Mouse (Mus musculus) midbrain, postnatal 0 days (tissue): ENCODE measurements at regions not wholly inside any gene's neighbourhood (a gene's known extent, or its start where the extent isn't known, plus 50 kb on each side); places are given as distances from the start of the nearest gene placed in this dataset.

Experiments used
- ATAC-seq: fragments of 200-750 bp; cut with Nextera tagmentation; 2 replicates; pipeline ENCODE4 v1.8.0; 2017; ENCODE audit warnings: moderate number of reproducible peaks, mild to moderate bottlenecking, moderate TSS enrichment, moderate library complexity; ENCODE audit not compliant: low FRiP score
- DNase-seq: peaks from one replicate; pipeline ENCODE4 v3.0.0-alpha.2; 2015; ENCODE audit warnings: low spot score
- H3K27ac ChIP-seq: fragments of 300-500 bp; sonication (generic); 2 replicates; pipeline ENCODE4 v1.5.1; 2014; ENCODE audit warnings: low read depth, mild to moderate bottlenecking, low read length, mixed read lengths
- H3K27me3 ChIP-seq: fragments of 300-500 bp; sonication (generic); 2 replicates; pipeline ENCODE4 v1.6.1; 2014; ENCODE audit warnings: low read length, control low read depth, mixed read lengths; ENCODE audit not compliant: insufficient read depth
- H3K36me3 ChIP-seq: fragments of 300-500 bp; sonication (generic); 2 replicates; pipeline ENCODE4 v1.6.1; 2014; ENCODE audit warnings: low read length, control low read depth, mixed read lengths; ENCODE audit not compliant: insufficient read depth
- H3K4me1 ChIP-seq: fragments of 300-500 bp; sonication (generic); 2 replicates; pipeline ENCODE4 v1.6.1; 2014; ENCODE audit warnings: mild to moderate bottlenecking, control low read depth, antibody characterized with exemption, low read length, mixed read lengths; ENCODE audit not compliant: insufficient read depth
- H3K4me2 ChIP-seq: fragments of 300-500 bp; sonication (generic); 2 replicates; pipeline ENCODE4 v1.6.1; 2014; ENCODE audit warnings: low read depth, mild to moderate bottlenecking, low read length, mixed read lengths; ENCODE audit not compliant: poor library complexity, severe bottlenecking
- H3K4me3 ChIP-seq: fragments of 300-500 bp; sonication (generic); 2 replicates; pipeline ENCODE4 v1.5.1; 2014; ENCODE audit warnings: low read depth, mild to moderate bottlenecking, low read length, moderate library complexity
- H3K9ac ChIP-seq: fragments of 300-500 bp; sonication (generic); replicated peaks from 2 replicates; pipeline ENCODE4 v1.6.1; 2014; ENCODE audit warnings: mild to moderate bottlenecking, low read length, moderate library complexity, mixed read lengths; ENCODE audit not compliant: poor library complexity, severe bottlenecking
- H3K9me3 ChIP-seq: fragments of 300-500 bp; sonication (generic); 2 replicates; pipeline ENCODE4 v1.6.1; 2016; ENCODE audit warnings: low read length, control low read depth
- CTCF ChIP-seq: IDR thresholded peaks from 2 replicates; pipeline ENCODE4 v1.5.1; 2016; ENCODE audit warnings: antibody characterized with exemption, mild to moderate bottlenecking
- WGBS: fragments of 180-500 bp; shearing (Covaris S2); extraction: QIAGEN DNeasy Blood & Tissue Kit; methylation state at CpG from one replicate; pipeline ENCODE4 v1.1.7; 2014; 5-methylcytosine and 5-hydroxymethylcytosine counted together

GRCm38 (mm10) chr16:97234321-97234720, 63.8 kb upstream of the Dscam start:
- Histone ChIP-seq H3K4me2 (no peak overlapping the region), H3K9me3 (no peaks in the 10 kb centered on the region), H3K27me3 (no peaks in the 10 kb centered on the region), H3K9ac (no peak overlapping the region), H3K36me3 (no peaks in the 10 kb centered on the region), H3K4me3 (no peak overlapping the region), H3K4me1 (no peaks in the 10 kb centered on the region), H3K27ac (no peak overlapping the region)
- DNase-seq (no peak), ATAC-seq (no peak)
- WGBS, result 63% methylated on average over 3 of the region's 3 CpGs
- TF ChIP-seq CTCF, result no peak

GRCm38 (mm10) chr16:97239626-97240025, 69.1 kb upstream of the Dscam start:
- H3K4me3 ChIP-seq, result no peak overlapping the region
- H3K36me3 ChIP-seq, result no peaks in the 10 kb centered on the region
- no peak overlapping the region for H3K9ac ChIP-seq
- WGBS, result 85% methylated on average over 5 of the region's 5 CpGs
- no peak overlapping the region for H3K4me2 ChIP-seq
- no peaks in the 10 kb centered on the region for H3K9me3 ChIP-seq
- ATAC-seq (no peak), DNase-seq (no peak)
- TF ChIP-seq CTCF, result no peak
- H3K27me3 ChIP-seq, result no peaks in the 10 kb centered on the region
- H3K27ac ChIP-seq, result no peak overlapping the region
- no peaks in the 10 kb centered on the region for H3K4me1 ChIP-seq

- H3K4me3 ChIP-seq, result no peak overlapping the region
- no peaks in the 10 kb centered on the region for H3K36me3 ChIP-seq
- no peak overlapping the region for H3K9ac ChIP-seq
- no peak for TF ChIP-seq CTCF
- WGBS, result 83% methylated on average over 7 of the region's 7 CpGs
- ATAC-seq, result no peak
- no peak overlapping the region for H3K4me2 ChIP-seq
- no peaks in the 10 kb centered on the region for H3K9me3 ChIP-seq
- H3K4me1 ChIP-seq, result no peaks in the 10 kb centered on the region
- no peaks in the 10 kb centered on the region for H3K27me3 ChIP-seq
- no peak overlapping the region for H3K27ac ChIP-seq
- no peak for DNase-seq
These were observed 69.5 kb upstream of the Dscam start for GRCm38 (mm10) chr16:97240085-97240484.

GRCm38 (mm10) chr16:97240859-97241360, 70.4 kb upstream of the Dscam start:
- Histone ChIP-seq H3K27me3 (no peaks in the 10 kb centered on the region), H3K9ac (no peak overlapping the region), H3K4me1 (no peaks in the 10 kb centered on the region), H3K27ac (no peak overlapping the region), H3K9me3 (no peaks in the 10 kb centered on the region), H3K4me3 (no peak overlapping the region), H3K4me2 (no peak overlapping the region), H3K36me3 (no peaks in the 10 kb centered on the region)
- ATAC-seq, result no peak
- DNase-seq, result no peak
- no peak for TF ChIP-seq CTCF
- WGBS, result 63% methylated on average over 8 of the region's 8 CpGs

- no peak for DNase-seq
- Histone ChIP-seq H3K9ac (no peak overlapping the region), H3K4me3 (no peak overlapping the region), H3K9me3 (no peaks in the 10 kb centered on the region), H3K4me2 (no peak overlapping the region), H3K36me3 (no peaks in the 10 kb centered on the region), H3K27me3 (no peaks in the 10 kb centered on the region), H3K4me1 (no peaks in the 10 kb centered on the region), H3K27ac (no peak overlapping the region)
- no peak for ATAC-seq
- no peak for TF ChIP-seq CTCF
These were observed 71.1 kb upstream of the Dscam start for GRCm38 (mm10) chr16:97241639-97242038.

GRCm38 (mm10) chr16:97250488-97250887, 79.9 kb upstream of the Dscam start:
- Histone ChIP-seq H3K4me2 (no peak overlapping the region), H3K9ac (no peak overlapping the region), H3K4me1 (peaks cover 5% of the 10 kb centered on the region; the same call in 1 of the 2 replicates), H3K9me3 (no peaks in the 10 kb centered on the region), H3K27me3 (no peaks in the 10 kb centered on the region), H3K36me3 (no peaks in the 10 kb centered on the region), H3K27ac (no peak overlapping the region), H3K4me3 (no peak overlapping the region)
- no peak for ATAC-seq
- no peak for DNase-seq
- no peak for TF ChIP-seq CTCF
- 70% methylated on average over 6 of the region's 6 CpGs for WGBS
